Mouse (Mus musculus) midbrain, embryonic 10.5 days (tissue): ENCODE measurements around the gene Hmga1. TPM values are rescaled to one million over a fixed set of nuclear protein-coding genes. Genes with fewer than 3 reads are reported as not detected.

ENCODE experiments used
- DNase-seq: peaks from one replicate; pipeline ENCODE4 v3.0.0-alpha.2; 2017; ENCODE audit warnings: low spot score
- H3K27ac ChIP-seq: fragments of 300-500 bp; sonication (generic); replicated peaks from 2 replicates; pipeline ENCODE4 v1.5.1; 2016; ENCODE audit warnings: mild to moderate bottlenecking
- H3K27me3 ChIP-seq: fragments of 300-500 bp; sonication (generic); 2 replicates; pipeline ENCODE4 v1.6.1; 2016; ENCODE audit warnings: low read depth, mild to moderate bottlenecking; ENCODE audit not compliant: poor library complexity, severe bottlenecking
- H3K36me3 ChIP-seq: fragments of 300-500 bp; sonication (generic); 2 replicates; pipeline ENCODE4 v1.6.1; 2016; ENCODE audit warnings: mild to moderate bottlenecking, moderate library complexity
- H3K4me1 ChIP-seq: fragments of 300-500 bp; sonication (generic); 2 replicates; pipeline ENCODE4 v1.6.1; 2016
- H3K4me3 ChIP-seq: fragments of 300-500 bp; sonication (generic); 2 replicates; pipeline ENCODE4 v1.5.1; 2016; ENCODE audit warnings: mild to moderate bottlenecking, moderate library complexity
- H3K9me3 ChIP-seq: fragments of 300-500 bp; sonication (generic); replicated peaks from 2 replicates; pipeline ENCODE4 v1.6.1; 2016; ENCODE audit warnings: mild to moderate bottlenecking
- WGBS: fragments of 180-500 bp; shearing (Covaris S2); methylation state at CpG from one replicate; pipeline ENCODE4 v1.1.7; 2016; 5-methylcytosine and 5-hydroxymethylcytosine counted together
- polyA plus RNA-seq: library from polyadenylated mRNA; unstranded; fragments of >200 nt; fragmentation: Nextera tagmentation; extraction: Ambion mirVana; gene quantifications from 2 replicates; pipeline ENCODE4 v1.2.1, GENCODE M21; 2016

The Hmga1 gene
- polyA plus RNA-seq, result 620 and 831 TPM in 2 replicates

DNA sequence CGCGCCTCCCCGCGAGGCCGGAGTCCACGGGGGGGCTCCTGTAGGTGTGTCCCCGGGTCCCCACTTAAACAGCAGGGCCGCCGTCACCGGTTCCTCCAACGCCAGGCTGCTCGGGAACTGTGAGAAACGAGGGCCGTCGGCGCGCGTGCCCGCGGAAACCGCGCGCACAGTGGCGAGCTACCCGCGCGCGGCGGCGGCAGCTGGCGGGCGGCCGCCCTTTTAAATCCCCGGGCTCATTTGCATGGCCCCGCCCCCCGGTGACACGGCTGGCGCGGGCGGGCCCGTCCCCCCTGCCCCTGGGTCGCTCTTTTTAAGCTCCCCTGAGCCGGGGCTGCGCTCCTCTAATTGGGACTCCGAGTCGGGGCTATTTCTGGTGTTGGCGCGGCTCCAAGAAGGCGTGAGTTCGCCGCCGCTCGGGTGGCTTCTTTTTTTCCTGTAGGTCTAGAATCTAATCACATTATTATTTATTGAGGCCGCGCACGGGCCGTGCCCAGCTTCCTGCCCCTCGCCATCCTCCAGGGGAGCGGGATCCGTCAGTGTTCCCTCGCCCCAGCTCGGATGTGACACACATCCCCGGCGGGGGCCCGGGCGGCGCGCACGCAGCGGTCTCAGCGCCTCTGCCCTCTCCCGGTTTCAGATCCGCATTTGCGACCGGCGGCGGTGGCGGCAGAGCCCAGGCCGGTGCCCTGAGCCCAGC is at the start of gene Hmga1:
Hmga1 (plus strand) TSS at position 183 of the 697 bp plus-strand sequence.
- DNase-seq, result peak; percentile 92
- no peaks in the 10 kb centered on the region for H3K9me3 ChIP-seq
- peaks cover 83% of the 10 kb centered on the region for H3K4me1 ChIP-seq
- peak within 1 kb of the TSS; percentile 97 for H3K4me3 ChIP-seq
- H3K36me3 ChIP-seq, result peaks cover 24% of the 10 kb centered on the region
- under 1% methylated on average over 79 of the region's 79 CpGs for WGBS
- peak within 1 kb of the TSS; percentile 99 for H3K27ac ChIP-seq
- H3K27me3 ChIP-seq, result no peaks in the 10 kb centered on the region

DNA sequence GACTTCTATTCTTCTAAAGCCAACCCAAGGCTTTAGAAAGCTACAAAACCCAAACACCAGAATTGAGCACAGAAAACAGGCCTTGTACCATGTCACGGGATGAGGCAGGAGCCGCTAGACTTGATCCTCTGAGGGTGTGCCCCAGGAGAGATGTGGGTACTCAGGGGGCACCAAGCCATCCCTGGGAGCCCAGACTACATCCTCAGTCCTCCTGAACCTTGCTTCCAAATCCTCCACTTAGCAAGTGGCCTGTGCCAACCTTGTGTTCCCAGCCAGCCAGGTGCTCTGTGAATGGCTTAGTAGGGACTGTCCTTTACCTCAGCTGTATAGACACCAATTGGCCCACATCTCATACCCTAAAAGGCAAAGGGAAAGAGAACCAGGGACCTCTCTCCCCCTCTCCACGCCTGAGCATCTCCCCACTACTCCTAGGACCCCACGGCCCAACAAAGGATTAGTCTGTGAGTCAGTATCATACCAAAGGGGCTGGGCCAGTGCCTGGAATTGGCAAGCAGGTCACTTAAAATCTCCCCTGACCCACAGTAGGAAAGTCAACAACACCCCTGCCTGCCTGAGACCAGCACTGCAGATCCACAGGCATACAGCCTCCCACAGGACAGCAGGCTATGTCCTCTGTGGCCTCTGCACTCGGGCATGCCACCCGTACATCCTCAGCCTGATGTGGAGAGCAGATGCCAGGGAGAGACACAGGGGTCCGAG is 49.3 kb upstream of the Hmga1 start:
- H3K4me3 ChIP-seq, result no peak overlapping the region
- no peak for DNase-seq
- H3K4me1 ChIP-seq, result peaks cover 100% of the 10 kb centered on the region
- H3K27ac ChIP-seq, result peak overlapping the region; percentile 95
- H3K36me3 ChIP-seq, result no peaks in the 10 kb centered on the region
- H3K27me3 ChIP-seq, result peaks cover 84% of the 10 kb centered on the region
- H3K9me3 ChIP-seq, result no peaks in the 10 kb centered on the region
- WGBS, result 80% methylated on average over 7 of the region's 7 CpGs

DNA sequence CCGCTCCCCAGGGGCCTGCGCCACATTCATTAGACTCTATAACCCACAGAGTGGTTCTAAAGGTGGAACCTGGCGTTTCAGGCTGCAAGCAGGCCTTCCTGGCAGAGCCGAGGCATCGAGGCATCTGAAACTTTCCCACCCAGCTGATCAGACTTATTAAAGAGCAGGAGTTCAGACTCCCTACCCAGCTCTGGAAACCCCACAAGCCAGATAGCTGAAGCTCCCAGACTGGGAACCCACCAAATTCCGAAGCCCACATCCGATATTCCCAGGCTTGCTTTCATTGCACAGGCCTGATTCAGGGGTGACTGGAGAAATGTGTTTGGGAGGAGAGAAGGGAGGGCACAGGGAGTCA is 48.7 kb upstream of the Hmga1 start:
- H3K27me3 ChIP-seq, result peaks cover 87% of the 10 kb centered on the region
- no peak overlapping the region for H3K4me3 ChIP-seq
- no peaks in the 10 kb centered on the region for H3K36me3 ChIP-seq
- H3K9me3 ChIP-seq, result no peaks in the 10 kb centered on the region
- WGBS, result 86% methylated on average over 7 of the region's 7 CpGs
- DNase-seq, result no peak
- peaks cover 100% of the 10 kb centered on the region for H3K4me1 ChIP-seq
- H3K27ac ChIP-seq, result peak overlapping the region; percentile 95

DNA sequence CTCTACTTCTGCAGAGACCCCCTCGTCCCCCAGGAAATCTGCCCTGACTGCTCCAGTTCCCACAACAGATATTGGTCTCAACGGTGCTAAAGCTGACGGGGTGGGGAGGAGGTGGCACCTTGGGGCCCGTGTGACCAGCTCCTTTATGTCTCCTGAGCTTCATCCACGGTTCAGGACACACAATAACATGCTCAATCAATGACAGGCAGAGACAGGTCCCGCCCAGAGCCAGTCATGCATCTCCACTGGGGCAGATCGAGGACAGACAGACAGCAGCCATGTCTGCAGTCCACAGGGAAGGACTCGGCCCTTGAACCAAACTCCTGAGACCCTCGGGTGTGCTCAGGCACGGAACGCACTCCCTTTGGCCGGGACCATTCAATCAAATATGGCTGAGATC is 48.3 kb upstream of the Hmga1 start:
- Histone ChIP-seq H3K4me3 (no peak overlapping the region), H3K9me3 (no peaks in the 10 kb centered on the region), H3K27me3 (peaks cover 87% of the 10 kb centered on the region), H3K4me1 (peaks cover 100% of the 10 kb centered on the region), H3K27ac (peak overlapping the region; percentile 95), H3K36me3 (no peaks in the 10 kb centered on the region)
- DNase-seq, result no peak
- WGBS, result 56% methylated on average over 12 of the region's 12 CpGs

DNA sequence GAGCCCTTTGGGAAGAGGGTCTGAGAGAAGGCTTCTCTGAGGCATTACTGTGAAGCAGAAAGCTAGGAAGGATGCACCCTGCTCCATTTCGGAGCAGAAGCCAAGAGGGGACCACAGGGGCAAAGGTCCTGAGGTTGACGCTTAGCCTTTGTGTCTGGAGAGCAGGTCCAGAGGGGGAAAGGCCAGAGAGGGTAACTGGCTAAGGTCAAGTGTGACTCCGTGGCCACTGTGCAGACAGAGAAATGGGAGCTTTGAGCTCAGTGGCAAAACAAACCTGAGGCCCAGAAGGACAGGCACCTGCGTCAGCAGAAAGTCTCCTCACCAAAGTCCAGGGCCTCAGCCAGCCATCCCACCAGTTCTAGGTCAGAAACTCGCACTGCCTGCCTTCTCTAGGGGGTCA is 47.8 kb upstream of the Hmga1 start:
- H3K4me1 ChIP-seq, result peaks cover 100% of the 10 kb centered on the region
- H3K27ac ChIP-seq, result peak overlapping the region; percentile 95
- H3K4me3 ChIP-seq, result 0 out of 2 replicates have a peak overlapping the region, but pooled peaks have one; percentile 7
- 62% methylated on average over 5 of the region's 5 CpGs for WGBS
- H3K36me3 ChIP-seq, result no peaks in the 10 kb centered on the region
- no peaks in the 10 kb centered on the region for H3K9me3 ChIP-seq
- H3K27me3 ChIP-seq, result peaks cover 87% of the 10 kb centered on the region
- no peak for DNase-seq

DNA sequence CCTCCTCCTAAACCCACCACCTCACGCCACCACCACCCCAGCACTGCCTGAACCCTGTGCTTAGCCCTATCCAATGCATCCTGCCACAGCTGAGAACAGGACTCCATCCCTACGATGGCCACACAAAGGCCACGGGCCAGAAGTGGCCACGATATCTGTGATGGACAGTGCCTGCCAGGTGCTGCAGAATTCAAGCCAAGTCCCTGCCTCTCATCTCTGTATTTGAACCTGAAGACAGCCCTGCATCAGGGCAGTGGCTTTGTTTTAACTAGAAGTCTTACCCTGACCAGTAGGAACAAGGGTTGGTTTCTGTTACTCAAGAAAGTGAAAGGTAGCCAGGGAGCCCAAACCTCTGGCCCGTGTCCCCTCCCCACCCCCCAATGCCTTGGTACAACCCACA is 47.2 kb upstream of the Hmga1 start:
- WGBS, result 80% methylated on average over 5 of the region's 5 CpGs
- Histone ChIP-seq H3K27ac (peak overlapping the region; percentile 95), H3K9me3 (no peaks in the 10 kb centered on the region), H3K4me3 (0 out of 2 replicates have a peak overlapping the region, but pooled peaks have one; percentile 7), H3K36me3 (no peaks in the 10 kb centered on the region), H3K27me3 (peaks cover 87% of the 10 kb centered on the region), H3K4me1 (peaks cover 100% of the 10 kb centered on the region)
- DNase-seq, result no peak

DNA sequence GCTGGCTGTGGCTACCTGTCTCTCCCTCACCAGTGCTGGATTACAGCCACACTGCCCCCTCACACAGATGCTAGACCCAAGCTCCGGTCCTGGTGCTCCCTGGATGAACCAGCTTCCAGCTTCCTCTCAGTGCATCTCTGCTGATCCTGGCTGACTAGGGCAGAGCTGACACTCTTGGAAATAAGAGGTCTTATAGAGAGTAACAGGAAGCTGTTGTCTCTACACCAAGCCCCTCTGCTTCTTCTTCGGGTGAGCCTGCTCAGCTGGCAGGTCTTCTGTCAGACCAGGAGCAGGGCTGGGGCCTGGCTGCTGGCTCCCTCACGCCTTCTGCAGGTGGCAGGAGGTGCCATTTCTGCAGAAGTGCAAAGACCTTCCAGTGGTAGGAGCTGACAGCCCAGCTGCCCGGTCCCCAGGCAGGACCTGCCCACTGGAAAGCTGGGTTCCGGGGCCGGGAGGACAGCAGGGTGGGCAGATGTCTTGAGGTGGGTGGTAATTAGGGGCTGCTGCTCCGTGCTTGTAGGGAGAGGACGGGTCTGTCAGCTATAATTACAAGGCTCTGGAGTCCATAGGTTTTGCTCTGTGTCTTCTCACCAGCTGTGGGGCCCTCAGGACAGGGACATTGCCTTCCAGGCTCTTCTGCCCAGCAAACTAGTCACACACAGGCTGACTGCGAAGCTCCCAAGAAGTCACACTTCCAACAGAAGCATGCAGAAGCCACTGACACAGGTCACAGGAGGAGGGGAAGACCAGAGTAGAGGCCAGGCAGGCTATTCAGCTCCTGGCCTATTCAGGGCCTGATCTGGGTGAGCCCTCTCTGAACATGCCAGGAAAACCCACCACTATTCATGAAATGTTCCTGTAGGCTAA is 45.8 kb upstream of the Hmga1 start:
- H3K27me3 ChIP-seq, result peaks cover 93% of the 10 kb centered on the region
- peak overlapping the region; percentile 74; the same call in 1 of the 2 replicates for H3K4me3 ChIP-seq
- WGBS, result 62% methylated on average over 9 of the region's 9 CpGs
- DNase-seq, result no peak
- no peaks in the 10 kb centered on the region for H3K36me3 ChIP-seq
- H3K4me1 ChIP-seq, result peaks cover 90% of the 10 kb centered on the region
- no peaks in the 10 kb centered on the region for H3K9me3 ChIP-seq
- H3K27ac ChIP-seq, result 0 out of 2 replicates have a peak overlapping the region, but pooled peaks have one; percentile 33

DNA sequence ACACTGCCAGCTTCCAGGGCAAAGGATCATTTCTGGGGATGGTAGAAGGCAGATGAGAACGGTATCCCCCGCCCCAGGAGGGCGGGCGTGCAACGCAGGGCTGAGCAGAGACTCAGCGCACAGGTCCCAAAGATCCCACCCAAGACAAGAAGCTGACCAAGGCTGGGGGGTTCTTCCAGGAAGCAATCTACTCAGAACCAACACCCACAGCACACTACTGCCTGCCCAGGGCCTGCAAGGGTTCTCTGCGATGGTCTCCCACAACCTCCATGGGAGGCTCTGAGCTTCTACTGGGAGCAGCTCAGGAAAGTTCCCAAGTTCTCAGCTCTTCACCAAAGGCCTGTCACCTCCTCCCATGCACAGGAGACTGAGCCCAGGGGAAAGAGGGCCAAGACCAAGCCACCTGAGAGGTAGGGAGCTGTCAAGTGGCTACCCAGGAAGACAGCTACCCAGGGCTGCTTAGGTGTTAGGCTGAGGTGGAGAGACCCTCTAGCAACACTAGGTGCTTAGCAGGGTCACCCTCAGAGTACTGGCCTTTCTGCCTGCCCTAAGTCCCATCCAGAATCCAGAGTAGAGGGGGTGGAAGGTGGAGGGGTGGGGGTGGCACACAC is 45.1 kb upstream of the Hmga1 start:
- Histone ChIP-seq H3K27ac (0 out of 2 replicates have a peak overlapping the region, but pooled peaks have one; percentile 85), H3K4me3 (peak overlapping the region; percentile 74), H3K4me1 (peaks cover 82% of the 10 kb centered on the region), H3K27me3 (peaks cover 98% of the 10 kb centered on the region), H3K36me3 (no peaks in the 10 kb centered on the region), H3K9me3 (no peaks in the 10 kb centered on the region)
- DNase-seq, result no peak
- WGBS, result 89% methylated on average over 7 of the region's 7 CpGs

DNA sequence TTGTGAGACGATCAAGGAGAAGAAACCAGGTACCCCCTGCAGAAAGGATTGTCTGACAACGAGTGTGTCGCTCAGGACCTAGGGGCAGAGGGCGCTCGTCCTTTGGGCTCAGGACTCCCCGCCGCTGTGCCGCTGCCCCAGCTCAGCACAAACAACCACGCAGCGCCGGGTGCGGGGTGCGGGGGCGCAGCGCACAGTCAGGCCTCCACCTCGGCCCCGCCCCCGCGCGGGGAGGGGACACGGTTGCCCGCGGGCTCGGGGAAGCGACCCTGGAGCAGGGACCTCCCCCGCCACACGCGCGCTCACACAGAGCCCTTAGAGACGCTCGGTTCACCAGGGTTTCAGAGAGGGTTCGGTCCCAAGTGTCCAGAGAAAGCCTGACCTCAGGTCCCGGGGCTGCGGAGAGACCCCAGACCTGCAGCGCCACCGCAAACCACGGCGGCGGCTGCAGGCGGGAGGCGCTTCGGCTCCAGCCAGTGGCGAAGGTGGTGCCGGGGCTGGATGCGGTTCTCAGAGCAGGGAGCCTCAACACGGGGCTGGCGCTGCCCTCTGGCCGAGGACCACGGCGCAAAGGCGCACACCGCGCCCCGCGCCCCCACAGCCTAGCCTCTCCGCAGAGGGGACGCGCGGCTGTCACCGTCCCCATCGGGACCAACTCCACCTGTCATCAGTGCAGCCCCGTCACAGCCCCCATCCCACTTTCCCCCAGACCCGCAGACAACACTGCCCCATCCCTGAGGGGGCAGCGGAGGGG is 44.3 kb upstream of the Hmga1 start:
- H3K36me3 ChIP-seq, result no peaks in the 10 kb centered on the region
- peak overlapping the region; percentile 74 for H3K4me3 ChIP-seq
- DNase-seq, result peak; percentile 57
- under 1% methylated on average over 62 of the region's 64 CpGs for WGBS
- peaks cover 99% of the 10 kb centered on the region for H3K27me3 ChIP-seq
- peaks cover 80% of the 10 kb centered on the region for H3K4me1 ChIP-seq
- peak overlapping the region; percentile 85 for H3K27ac ChIP-seq
- H3K9me3 ChIP-seq, result no peaks in the 10 kb centered on the region

DNA sequence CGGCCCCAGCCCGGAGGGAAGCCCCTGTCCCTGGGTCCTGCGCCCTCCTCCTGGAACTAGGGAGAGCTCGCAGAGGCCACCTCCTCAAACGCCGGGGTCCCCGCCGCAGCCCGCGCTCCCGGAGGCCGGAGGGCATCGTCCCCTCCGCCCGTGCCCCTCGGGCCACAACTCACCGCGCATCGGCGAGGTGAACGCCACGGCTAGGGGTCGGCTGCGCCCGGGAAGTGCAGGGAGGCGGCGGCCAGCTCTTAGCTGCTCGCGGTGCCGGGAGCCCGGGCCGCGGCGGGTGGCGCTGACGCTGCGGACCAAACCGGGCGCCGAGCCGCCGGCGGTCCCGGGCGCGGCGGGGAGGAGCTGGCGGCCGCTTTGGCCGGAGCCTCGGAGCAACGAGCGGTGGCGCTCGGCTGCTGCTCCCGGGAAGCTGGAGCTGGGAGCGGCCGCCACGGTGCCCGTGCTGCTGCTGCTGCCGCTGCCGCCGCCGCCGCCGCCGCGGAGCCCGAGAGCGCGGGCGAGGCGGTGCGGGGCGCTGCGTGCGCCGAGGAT is 43.6 kb upstream of the Hmga1 start:
- WGBS, result under 1% methylated on average over 75 of the region's 78 CpGs
- peaks cover 80% of the 10 kb centered on the region for H3K4me1 ChIP-seq
- peaks cover 99% of the 10 kb centered on the region for H3K27me3 ChIP-seq
- H3K4me3 ChIP-seq, result peak overlapping the region; percentile 74
- DNase-seq, result peak; percentile 54
- H3K27ac ChIP-seq, result peak overlapping the region; percentile 85
- no peaks in the 10 kb centered on the region for H3K9me3 ChIP-seq
- no peaks in the 10 kb centered on the region for H3K36me3 ChIP-seq

DNA sequence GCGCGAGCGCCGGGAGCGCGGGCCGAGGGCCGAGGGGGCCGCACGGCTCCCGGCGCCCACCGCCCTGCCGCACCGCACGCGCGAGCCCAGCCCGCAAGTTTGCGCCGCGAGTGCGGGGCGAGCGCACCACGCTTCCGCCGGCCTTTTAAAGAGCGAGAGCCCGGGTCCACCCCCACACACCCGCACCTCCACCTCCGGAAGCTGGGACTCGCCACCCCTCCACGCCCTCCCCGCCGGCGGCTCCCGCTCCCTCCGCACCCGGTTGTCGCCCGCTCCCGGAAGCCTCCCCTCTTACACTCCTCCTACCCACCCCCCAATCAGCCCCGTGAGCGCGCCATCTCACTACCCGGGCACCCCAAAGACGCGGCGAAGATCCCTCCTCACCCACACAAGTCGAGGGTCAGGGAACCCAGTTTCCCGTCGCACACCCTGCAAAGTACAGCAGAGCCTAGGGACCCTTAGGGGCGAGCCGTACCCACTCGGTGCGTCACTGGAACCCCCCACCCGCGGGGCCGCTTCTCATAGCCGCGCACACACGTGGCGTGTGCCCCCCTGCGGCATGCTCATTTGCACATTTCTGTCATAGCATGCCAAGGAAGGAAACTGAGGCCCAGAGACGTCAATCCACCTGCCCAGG is 42.9 kb upstream of the Hmga1 start:
- Histone ChIP-seq H3K4me3 (peak overlapping the region; percentile 74), H3K4me1 (peaks cover 80% of the 10 kb centered on the region), H3K9me3 (no peaks in the 10 kb centered on the region), H3K27me3 (peaks cover 94% of the 10 kb centered on the region), H3K36me3 (no peaks in the 10 kb centered on the region), H3K27ac (peak overlapping the region; percentile 85)
- WGBS, result 1% methylated on average over 65 of the region's 66 CpGs
- DNase-seq, result no peak
